Mouse (Mus musculus) thymus, adult 2 months (tissue): ENCODE data around the gene Tmem211.

Experiments used
- CTCF ChIP-seq: fragments of 200-500 bp; IDR thresholded peaks from 2 replicates; pipeline ENCODE4 v1.5.1; 2012; ENCODE audit warnings: mild to moderate bottlenecking, control low read depth, low read length, moderate library complexity, borderline replicate concordance; ENCODE audit not compliant: control insufficient read depth, poor library complexity, insufficient read depth; ENCODE audit errors: extremely low read depth
- POLR2A ChIP-seq: fragments of 200-500 bp; IDR thresholded peaks from 2 replicates; pipeline ENCODE4 v1.6.1; 2012; ENCODE audit warnings: mild to moderate bottlenecking, low read length, control low read depth, moderate library complexity; ENCODE audit not compliant: control insufficient read depth, poor library complexity, insufficient read depth; ENCODE audit errors: extremely low read depth

DNA sequence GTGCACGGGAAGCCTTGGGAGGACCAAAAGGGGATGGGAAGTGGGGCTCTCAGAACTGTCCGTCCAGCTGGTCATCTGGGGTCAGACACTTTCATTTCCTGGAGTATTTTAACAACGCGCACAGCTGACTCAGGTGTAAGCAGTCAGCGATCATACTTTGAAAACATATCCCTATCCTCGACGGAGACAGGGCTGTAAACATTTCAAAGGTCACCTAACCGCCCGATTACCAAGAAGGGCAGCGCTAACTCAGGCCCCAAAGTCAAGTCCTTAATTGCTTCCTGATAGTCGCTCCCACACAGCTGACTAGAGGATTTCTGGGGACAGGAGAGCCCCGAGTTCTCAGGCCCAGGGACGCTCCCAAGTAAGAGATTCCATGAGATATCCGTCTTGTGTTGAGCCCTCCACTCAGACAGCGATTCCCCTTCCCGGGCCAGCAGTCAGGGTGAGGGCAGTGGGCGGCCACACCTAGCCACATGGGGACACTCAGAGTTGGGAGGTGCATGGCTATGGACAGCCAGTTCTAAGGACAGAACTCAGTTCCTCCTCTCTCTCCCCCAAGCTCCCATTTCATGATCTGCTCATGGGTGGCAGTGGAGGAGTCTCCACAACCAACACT, 8.0 kb upstream of the Tmem211 start:
- no peak for TF ChIP-seq POLR2A
- no peak for TF ChIP-seq CTCF
